Mouse (Mus musculus) bone marrow macrophage, adult 2 months (primary cell): Measurements from ENCODE around the gene Qpct. TPM values are rescaled to one million over a fixed set of nuclear protein-coding genes. Genes with fewer than 3 reads are reported as not detected.

Source experiments
- H3K27ac ChIP-seq: 2 replicates; pipeline ENCODE4 v1.5.1; 2012; ENCODE audit warnings: low read depth, low read length; ENCODE audit not compliant: insufficient read depth
- H3K4me1 ChIP-seq: 2 replicates; pipeline ENCODE4 v1.6.1; 2012; ENCODE audit warnings: low read length; ENCODE audit not compliant: control insufficient read depth, insufficient read depth
- H3K4me3 ChIP-seq: 2 replicates; pipeline ENCODE4 v1.5.1; 2012; ENCODE audit warnings: mild to moderate bottlenecking, low read length, moderate library complexity; ENCODE audit not compliant: insufficient read depth
- CTCF ChIP-seq: IDR thresholded peaks from 2 replicates; pipeline ENCODE4 v1.5.1; 2012; ENCODE audit warnings: low read depth, mild to moderate bottlenecking, low read length, moderate library complexity
- POLR2A ChIP-seq: IDR thresholded peaks from 2 replicates; pipeline ENCODE4 v1.6.1; 2012; ENCODE audit warnings: mild to moderate bottlenecking, low read depth, low read length, borderline replicate concordance
- polyA plus RNA-seq: library from polyadenylated mRNA; stranded (reverse); fragments of >200 nt; gene quantifications from 2 replicates; pipeline ENCODE4 v1.2.4, GENCODE M21; 2012; ENCODE audit not compliant: missing spikeins, insufficient read depth, insufficient read length

Gene Qpct
- 7.9 and 8.6 TPM in 2 replicates for polyA plus RNA-seq

DNA sequence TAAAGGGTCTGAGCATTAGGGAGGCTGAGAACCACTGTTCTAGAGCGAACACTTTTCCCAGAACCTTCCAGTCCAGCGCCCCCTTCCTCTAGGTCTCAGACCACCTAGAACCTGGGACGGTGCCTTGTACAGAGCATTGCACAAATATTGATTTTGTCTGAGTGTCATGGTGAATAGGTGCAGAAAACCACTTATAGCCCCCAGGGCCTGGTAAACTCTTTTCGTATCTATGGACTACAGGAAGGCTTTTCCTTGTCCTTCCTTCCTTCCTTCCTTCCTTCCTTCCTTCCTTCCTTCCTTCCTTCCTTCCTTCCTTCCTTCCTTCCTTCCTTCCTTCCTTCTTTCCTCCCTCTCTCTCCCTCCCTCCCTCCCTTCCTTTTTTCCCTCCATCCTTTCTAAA is at the start of gene Qpct:
Gene Qpct, plus strand, starts transcription at position 301 of the 400 bp plus-strand sequence.
- no peak for TF ChIP-seq CTCF
- TF ChIP-seq POLR2A: no peak
- Histone ChIP-seq H3K27ac (no peak within 1 kb of the TSS), H3K4me3 (peak within 1 kb of the TSS; percentile 76), H3K4me1 (peaks cover 4% of the 10 kb centered on the region)

DNA sequence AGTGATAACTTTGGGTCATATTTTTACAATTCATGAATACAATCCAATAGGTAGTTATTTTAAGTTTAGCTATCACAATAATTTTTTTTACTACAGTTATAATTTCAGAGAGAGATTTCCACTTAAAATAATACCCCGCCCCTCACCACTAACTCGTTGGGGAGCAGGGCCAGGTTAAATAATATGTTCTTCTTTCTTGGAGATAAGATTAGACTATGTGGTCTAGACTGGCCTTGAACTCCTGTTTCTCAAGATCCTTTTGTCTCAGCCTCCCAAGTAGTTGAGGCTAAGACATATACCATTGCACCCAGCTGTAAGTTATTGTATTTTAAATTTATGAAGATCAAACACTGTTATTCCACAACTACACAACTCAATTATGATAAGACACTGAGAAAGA is 38.1 kb upstream of the Qpct start:
- TF ChIP-seq CTCF (no peak), POLR2A (no peak)
- peaks cover 9% of the 10 kb centered on the region for H3K4me1 ChIP-seq
- no peak overlapping the region for H3K27ac ChIP-seq
- no peak overlapping the region for H3K4me3 ChIP-seq

DNA sequence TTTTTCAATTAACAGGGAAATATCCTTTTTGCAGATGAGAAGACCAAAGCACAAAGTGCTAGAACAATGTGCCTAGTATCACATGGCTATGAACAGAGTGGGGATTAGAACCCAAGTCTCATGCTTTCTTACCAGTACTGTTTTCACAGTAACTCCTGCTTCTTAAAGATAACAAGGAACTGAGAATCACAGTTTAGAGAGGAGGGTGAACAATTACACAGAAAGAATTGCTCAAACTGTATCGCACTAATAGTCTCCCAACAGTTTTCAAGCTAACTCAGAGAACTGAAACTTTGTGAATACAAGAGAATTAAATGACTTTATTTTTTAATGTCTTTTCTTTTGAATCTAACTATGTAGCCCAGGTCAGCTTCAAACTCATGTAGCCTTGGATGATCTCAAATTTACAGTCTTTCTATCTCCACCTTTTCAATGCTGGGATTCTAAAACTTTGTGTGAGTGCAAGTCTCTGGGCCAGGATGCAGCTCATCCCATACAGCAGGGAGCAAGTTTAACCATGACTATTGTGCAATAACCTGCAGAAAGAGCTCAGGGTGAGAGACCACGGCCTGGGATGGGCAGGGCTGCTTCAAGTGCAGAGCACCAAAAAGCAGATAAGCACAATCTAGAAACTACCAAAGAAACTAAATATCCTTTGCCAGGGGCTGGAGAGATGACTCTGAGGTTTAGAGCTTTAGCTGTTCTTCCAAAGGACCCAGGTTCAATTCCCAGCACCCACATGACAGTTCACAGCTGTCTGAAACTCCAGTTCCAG is 36.6 kb upstream of the Qpct start:
- Histone ChIP-seq H3K27ac (no peak overlapping the region), H3K4me3 (no peak overlapping the region), H3K4me1 (peaks cover 9% of the 10 kb centered on the region)
- no peak for TF ChIP-seq POLR2A
- TF ChIP-seq CTCF: no peak

DNA sequence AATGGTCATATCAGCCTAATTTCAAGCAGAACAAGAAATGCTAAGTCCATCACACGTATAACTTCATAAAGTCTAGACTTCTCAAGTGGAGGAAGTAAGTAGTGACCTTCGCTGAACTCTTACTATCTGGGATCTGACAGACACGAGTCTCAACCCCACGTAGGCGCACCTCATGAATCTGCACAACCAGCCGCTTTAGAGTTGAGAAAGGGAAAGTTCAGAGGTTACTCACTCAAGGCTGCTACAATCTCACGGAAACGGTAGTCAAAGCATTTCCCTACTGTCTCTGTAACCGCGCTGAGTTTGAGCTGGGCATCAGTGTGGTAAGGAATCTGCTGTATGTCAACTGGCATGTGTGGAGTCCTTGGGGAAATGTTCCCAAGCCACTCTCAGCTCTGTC is 35.9 kb upstream of the Qpct start:
- peaks cover 9% of the 10 kb centered on the region for H3K4me1 ChIP-seq
- H3K27ac ChIP-seq: no peak overlapping the region
- TF ChIP-seq POLR2A (no peak), CTCF (no peak)
- no peak overlapping the region for H3K4me3 ChIP-seq

DNA sequence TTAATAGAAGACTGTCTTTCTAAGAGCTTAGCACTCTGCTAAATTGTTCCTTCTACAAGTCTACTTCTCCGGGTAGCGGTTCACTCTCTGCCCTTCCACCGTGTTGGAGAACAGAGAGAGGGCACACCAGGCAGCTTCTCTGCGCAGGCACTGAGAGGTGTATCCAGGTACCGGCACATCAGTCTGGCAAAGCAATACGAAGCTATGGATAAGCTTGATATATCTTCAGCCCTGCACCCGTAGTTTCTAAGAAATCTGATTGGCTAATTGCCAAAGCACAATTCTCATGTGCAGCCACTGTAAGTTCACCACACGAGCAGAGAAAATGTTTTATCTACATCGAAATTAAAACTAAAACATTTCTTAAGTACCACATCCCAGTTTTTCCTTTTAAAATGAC is 33.3 kb upstream of the Qpct start:
- Histone ChIP-seq H3K27ac (no peak overlapping the region), H3K4me3 (no peak overlapping the region), H3K4me1 (peaks cover 16% of the 10 kb centered on the region)
- TF ChIP-seq CTCF (no peak), POLR2A (no peak)

DNA sequence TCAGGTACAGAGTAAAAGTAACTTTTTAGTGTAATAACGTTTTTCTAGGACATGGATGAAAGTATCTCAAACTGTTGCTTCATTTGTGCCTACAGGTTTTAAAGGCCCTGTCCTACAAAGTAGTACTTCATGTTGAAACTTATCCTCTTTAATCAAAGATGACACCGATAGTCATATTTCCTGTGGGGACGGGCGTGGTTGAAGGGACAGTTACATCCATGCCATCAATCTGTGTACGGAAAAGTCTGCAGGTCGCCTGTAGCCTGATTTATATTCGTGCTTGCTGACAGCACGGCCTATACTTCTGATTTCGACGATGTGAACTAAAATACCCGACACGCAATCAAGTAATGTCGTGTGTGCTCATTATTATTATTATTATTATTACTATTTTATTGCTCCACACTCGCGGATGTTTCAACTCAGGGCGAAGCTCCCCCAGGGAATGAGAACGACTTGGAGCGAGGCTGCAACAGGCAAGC is 31.9 kb upstream of the Qpct start:
- Histone ChIP-seq H3K4me3 (peak overlapping the region; percentile 89), H3K27ac (peak overlapping the region; percentile 25; the same call in 1 of the 2 replicates)
- TF ChIP-seq CTCF: no peak
- TF ChIP-seq POLR2A: no peak

DNA sequence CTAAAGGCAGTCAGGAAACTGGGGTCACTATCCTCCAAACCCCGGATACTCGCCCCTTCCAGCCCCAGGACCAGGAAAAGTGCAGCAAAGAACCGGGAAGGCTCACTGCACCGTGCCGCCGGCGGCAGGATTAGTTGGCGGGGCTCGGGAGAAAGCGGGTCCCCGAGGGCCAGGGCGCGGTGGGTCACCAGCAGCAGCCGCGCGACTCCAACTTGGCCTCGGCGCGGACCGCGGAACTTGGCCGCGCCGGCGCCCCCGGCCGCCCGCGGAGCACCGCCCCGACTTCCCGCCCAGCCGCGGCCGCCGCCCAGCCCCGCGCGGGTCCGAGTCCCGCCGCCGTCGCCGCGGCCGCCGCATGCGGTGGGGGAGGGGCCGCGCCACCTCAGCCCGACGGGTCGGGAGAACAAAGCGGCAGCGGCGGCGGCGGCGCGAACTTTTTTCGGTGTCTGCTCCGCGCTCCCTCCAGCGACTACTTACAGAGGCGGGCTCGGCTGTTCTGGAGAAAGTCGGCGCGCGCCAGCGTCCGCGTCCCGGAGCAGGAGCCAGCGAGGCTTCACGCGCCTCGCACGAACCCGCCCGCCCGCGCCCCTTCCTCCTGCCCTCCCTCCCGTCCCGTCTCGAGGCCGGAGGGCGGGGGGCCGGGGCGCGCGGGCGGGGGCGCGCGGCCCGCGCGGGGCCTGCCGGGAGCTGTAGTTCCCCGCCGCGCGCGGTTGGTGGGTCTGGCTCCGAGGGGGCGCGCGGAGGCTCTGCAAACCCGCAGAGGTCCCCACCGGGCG is 31.3 kb upstream of the Qpct start, which contains the start of gene Prkd3:
Gene Prkd3, minus strand, starts transcription at position 609 of the 776 bp plus-strand sequence.
- TF ChIP-seq POLR2A: no peak
- no peak for TF ChIP-seq CTCF
- Histone ChIP-seq H3K27ac (peak within 1 kb of the TSS; percentile 33), H3K4me1 (peaks cover 14% of the 10 kb centered on the region), H3K4me3 (peak within 1 kb of the TSS; percentile 89)

More for the DNA sequence above, 31.9 kb upstream of the Qpct start:
- H3K4me1 ChIP-seq: peaks cover 16% of the 10 kb centered on the region

DNA sequence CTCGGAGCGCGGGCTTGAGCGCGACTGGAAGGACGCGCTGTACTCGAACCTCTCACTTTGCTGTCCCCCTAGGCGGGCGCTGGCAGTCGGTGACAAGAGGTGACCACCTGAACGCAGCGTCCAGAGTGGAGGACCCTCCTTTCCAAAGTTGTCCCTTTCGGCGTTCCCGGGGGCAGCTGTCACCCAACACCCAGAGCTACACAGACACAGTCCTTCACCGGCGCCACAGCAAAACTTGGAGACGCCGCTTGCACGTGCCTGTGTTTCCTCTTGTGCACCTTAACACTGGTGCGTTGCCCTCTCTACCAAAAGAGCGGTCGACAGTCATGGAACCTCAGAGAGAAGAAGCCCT is 30.7 kb upstream of the Qpct start:
- no peak for TF ChIP-seq POLR2A
- no peak for TF ChIP-seq CTCF
- Histone ChIP-seq H3K4me1 (peaks cover 12% of the 10 kb centered on the region), H3K27ac (no peak overlapping the region), H3K4me3 (peak overlapping the region; percentile 72)

DNA sequence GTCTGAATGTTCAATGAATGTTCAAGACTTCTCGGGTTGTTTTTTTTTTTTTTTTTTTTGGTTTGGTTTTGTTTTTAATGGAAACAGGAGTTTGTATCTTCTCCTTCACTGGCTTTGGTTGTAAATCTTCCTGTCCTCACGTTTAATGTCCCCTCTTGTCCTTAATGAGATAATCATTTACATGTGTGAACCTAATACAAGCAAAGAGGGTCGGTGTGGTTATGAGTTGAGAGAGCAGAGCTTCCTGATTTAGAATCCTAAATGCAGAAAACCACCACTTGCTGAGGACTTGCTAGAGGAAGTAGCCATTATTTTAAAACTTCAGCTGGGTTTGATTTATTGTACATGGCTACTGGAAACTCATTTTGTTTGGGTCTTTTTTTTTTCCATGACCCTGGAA is 29.0 kb upstream of the Qpct start:
- Histone ChIP-seq H3K4me3 (no peak overlapping the region), H3K27ac (no peak overlapping the region), H3K4me1 (peaks cover 7% of the 10 kb centered on the region; the same call in 1 of the 2 replicates)
- TF ChIP-seq CTCF (no peak), POLR2A (no peak)
